Mouse (Mus musculus): ENCODE measurements around the gene Kxd1.
A peak's percentile ranks its signal among the peaks of the same experiment; 100 is the strongest.

The Kxd1 gene

DNA sequence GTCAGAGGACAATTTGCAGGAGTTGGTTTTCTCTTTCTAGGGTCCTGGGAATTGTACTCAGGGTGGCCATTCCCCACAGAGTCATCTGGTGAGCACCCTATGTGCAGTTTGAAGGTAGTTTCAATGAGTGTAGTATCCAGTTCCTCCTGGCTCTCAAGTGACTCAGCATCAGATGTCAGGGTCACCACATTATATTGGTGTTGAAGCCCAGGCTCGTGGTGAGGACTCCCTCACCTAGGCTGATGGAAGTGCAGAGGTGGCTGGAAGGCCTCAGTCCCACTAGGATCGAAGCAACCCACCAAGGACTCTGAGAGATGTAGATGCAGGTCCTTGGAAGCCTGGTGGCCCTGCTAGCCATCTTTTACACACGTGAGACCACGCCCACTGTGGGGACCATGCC, 18.7 kb upstream of the Kxd1 start:
- no peak for DNase-seq

- peak; percentile 25 for DNase-seq
These were observed 16.5 kb upstream of the Kxd1 start for GRCm38 (mm10) chr8:70544200-70544687.

GRCm38 (mm10) chr8:70541081-70541480, 13.3 kb upstream of the Kxd1 start:
- no peak for DNase-seq

- no peak for DNase-seq
These were observed 12.8 kb upstream of the Kxd1 start for GRCm38 (mm10) chr8:70540507-70541071.

- DNase-seq: no peak
These were observed 12.3 kb upstream of the Kxd1 start for GRCm38 (mm10) chr8:70540013-70540506.

GRCm38 (mm10) chr8:70539077-70539813, 11.5 kb upstream of the Kxd1 start, which contains the start of gene Ell:
Gene Ell (plus strand): TSS chr8:70539457.
- peak; percentile 99 for DNase-seq

DNA sequence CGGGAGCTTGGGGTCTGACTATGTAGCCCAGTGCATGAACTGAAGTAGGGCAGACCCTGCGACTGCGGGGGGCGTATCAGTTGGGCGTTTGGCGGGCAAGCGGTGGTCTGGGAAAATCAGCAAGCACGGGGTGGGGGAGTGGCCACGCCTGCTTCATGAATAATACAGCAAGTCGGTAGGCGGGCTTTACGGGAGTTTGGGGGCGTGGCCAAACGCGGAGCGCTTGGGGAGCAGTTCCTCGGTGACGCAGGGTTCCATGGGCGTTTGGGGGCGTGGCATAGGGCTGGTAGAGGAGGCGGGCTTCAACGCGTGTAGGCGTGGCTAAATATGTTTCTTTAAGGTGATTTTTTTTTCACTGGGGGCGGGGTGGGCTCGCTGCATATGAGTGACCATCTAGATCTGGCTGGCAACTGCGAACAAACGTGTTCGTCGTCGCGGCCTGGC, 10.9 kb upstream of the Kxd1 start:
- DNase-seq: peak; percentile 99

DNA sequence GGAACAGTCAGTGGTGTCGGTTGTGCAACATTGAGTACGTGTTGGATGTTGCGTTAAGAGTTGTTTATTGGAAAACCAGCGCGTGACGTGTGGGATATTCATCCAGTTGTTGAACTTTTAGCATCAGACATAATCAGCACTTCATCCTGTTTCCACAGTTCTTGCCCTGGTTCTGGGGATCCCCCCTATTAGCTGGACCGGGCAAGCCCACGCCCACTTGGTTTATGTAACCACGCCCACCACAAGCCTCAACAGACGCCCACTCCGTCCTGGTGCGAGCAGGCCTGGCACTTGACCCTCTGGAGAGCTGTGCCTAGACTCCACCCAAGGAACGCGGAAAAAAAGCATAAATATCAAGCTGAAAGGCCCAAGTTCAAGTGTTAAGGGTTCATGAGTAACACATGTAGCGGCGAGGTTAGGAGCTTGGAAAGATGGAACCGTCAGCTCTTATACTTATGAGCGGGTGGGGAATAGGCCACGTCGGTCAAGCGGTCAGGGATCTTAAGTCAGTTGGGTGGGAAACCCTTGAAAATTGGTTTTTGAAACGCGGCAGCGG, 10.3 kb upstream of the Kxd1 start:
- peak; percentile 70 for DNase-seq

- DNase-seq: no peak
These were observed 7.9 kb upstream of the Kxd1 start for GRCm38 (mm10) chr8:70535701-70536100.

GRCm38 (mm10) chr8:70535221-70535620, 7.5 kb upstream of the Kxd1 start:
- DNase-seq: no peak

DNA sequence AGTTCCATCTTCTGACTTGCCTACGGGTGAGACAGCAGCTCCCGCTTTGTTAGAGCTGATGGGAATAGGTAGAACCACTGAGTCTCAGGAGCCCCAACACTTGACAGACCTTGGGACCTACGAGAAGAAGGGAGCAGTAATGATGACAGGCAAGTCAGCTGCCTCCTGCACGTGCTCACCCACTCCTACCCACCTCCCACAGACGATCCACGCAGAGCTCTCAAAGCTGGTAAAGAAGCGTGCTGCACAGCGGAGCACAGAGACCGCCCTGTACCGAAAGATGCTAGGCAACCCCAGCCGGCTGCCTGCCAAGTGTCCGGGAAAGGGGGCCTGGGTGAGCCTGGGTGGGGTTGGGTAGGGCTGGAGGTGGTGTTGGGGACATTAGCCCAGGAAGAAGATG, 6.5 kb upstream of the Kxd1 start:
- DNase-seq: no peak

DNA sequence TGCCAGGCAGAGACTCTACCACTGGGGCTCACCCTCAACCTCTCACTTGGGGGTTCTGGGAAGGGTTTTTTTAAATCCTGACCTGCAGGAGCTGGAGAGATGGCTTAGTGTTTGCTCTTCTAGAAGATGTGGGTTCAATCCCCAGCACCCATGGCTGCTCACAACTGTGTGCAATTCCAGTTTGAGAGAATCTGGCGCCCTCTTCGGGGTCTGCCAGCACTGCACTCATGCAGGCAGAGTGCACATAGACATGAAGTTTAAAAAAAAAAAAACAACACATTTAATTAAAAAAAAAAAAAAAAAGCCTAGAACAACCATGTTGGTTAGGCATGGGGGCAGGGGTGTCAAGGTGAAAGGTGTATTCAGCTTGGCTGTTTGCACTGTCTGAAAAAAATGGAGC, 2.6 kb upstream of the Kxd1 start:
- DNase-seq: no peak

- no peak for DNase-seq
These were observed 2.0 kb upstream of the Kxd1 start for GRCm38 (mm10) chr8:70529741-70530161.

GRCm38 (mm10) chr8:70529299-70529698, 1.5 kb upstream of the Kxd1 start:
- no peak for DNase-seq

DNA sequence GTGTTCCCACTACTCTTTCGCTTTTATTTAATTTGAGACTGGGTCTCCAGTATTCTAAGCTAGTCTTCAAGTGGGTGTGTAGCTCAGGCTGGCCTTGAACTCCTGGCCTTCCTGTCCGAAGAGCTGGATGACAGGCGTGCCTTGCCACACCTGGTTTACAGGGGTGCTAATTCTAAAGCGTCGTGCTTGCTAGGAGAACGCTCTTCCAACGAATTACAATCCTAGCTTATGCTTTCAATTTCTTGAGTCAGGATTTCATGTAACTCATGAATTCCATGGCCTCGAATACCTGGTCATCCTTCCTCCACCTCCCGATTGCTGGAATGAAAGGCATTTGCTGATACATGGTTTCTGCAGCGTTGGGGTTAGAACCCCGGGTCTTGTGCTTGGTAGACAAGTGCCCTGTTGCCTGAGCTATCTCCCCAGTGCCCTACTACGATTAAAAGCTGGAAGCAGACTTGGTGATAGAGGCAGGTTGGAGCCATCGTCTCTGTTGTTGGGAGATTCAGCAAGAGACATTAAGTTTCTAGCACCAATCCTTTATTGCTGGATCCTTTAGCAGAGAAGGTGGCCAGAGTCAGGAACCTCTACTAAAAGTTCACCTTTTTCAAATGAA, 534 bp upstream of the Kxd1 start:
- DNase-seq: no peak

DNA sequence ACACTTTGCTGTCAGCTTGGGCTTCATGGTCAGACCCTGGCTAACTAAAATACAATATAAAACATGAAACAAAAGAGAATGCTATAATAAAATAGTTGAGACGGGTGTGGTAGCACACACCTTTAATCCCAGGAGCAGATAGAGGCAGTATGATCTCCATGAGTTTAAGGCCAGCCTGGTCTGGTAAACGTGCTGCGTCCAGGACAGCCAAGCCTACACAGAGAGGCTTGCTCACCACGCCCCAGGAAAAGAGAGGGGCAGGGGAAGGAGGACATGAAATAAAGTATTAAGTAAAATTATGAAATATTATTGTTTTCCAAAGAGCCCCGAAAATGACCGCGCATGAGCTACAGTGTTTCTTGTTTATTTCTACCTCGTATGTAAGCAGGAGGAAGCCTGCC, 645 bp downstream of the Kxd1 start:
- DNase-seq: no peak

DNA sequence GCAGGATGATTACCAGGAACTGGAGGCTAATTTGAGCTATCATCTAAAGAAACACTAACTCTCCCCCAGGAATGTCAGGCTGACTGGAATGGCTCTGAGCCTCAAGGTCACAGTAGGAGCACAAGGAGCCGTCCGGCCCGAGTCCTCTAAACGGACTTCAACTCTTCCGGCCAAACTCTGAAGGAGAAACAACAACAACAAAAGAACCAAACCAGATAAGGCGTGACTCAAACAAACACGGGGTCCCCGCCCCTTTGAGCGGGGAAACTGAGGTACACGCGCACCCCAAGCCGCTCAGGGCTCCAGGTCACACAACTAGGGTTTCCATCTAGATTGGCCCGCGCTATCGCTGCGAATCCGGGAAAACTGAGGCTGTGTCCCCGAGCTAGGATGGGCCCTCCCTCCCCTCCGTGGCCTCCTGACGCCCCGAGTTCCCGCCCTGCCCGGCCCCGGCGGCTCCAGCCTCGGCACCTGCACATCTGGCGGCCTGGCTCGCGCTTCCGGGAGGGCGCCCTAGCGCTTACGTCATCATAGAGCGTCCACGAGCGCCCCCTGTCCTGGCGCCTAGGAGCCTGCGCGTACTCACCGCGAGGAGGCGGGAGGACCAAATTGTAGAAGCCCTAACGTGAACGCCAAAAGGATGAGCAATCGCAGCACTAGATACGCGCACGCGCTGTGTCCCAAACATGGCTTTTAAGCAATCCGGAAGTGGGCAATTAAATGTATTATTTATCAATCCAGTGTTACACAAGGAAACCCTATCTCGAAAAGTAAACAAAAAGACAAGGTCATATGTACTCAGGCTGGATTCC, 5.0 kb downstream of the Kxd1 start:
- DNase-seq: peak; percentile 98

- DNase-seq: no peak
These were observed 8.2 kb downstream of the Kxd1 start for GRCm38 (mm10) chr8:70519606-70520005.

DNA sequence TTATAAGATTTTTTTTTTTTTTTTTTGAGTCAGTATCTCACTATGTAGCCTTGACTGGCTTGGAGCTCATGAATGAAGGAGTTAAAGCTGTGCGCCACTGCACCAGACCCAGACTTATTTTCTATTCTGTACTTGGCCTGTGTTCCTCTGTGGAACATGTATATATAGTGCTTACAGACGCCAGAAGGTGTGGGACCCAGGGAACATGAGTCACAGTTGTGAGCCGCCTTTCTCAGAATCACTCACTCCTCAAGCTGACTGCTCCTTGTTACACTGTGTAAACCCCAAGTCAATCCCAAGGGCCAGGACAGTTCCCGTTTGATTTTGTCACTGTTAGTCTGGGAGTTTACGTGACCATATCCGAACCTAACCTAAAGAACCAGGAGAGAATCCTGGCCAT, 8.7 kb downstream of the Kxd1 start:
- no peak for DNase-seq

DNA sequence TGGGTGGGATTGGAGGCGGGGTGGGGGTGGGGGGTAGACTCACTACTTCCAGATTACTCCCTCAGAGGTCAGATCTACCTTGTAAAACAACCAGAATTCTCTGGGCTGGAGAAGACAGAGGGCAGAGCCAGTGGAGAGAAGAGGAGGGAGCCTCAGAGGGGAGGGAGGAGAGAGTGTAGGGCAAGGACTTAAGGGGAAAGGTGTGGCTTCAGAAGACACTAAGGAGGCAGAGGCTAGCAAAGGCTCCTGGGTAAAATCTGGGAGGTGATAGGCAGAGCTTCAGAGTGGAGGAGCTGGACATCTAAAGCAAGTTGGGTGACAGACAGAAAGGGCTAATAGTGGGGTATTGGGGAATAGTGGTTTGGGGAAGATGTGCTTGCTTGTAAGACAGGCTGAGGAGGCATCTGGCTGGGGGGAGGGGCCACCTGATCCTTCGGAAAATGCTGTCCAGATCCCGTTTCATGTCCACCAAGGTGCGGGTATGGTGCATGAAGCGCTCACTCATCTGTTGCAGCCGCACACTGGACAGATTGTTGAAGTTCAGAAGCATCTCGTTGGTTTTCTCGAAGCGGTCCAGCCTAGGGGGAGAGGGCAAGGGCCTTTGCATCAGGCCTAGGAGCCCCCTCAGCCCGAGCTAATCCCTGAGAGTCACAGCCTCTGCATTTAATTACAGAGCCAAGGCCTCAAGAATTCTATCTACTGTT, 9.7 kb downstream of the Kxd1 start:
- no peak for DNase-seq

- no peak for DNase-seq
These were observed 14.3 kb downstream of the Kxd1 start for GRCm38 (mm10) chr8:70513441-70513840.
